Mouse (Mus musculus): ENCODE measurements at regions not wholly inside any gene's neighbourhood (a gene's known extent, or its start where the extent isn't known, plus 50 kb on each side); places are given as distances from the start of the nearest gene placed in this dataset.

- no peak for TF ChIP-seq POLR2A (IDR thresholded peaks at IDR 0.05; ENCODE audit: borderline replicate concordance, insufficient read depth, low read length)
- TF ChIP-seq CTCF (IDR thresholded peaks at IDR 0.05; ENCODE audit: borderline replicate concordance, insufficient read depth, low read depth, low read length): no peak
These were observed 325.8 kb upstream of the Tgfbr2 start for GRCm38 (mm10) chr9:116500951-116501350.
